Mouse (Mus musculus): ENCODE measurements around the gene Usp4. TPM values are rescaled to one million over a fixed set of nuclear protein-coding genes. Genes with fewer than 3 reads are reported as not detected.

Usp4 gene
- 68.6 and 74.1 TPM in 2 replicates for polyA plus RNA-seq (2012; rRNA removed)

- under 1% methylated on average over 75 of the region's 75 CpGs for WGBS
- Histone ChIP-seq H3K36me3 (ENCODE audit: control insufficient read depth, insufficient read depth, low read length) (0 out of 2 replicates have a peak, but pooled peaks cover under 1% of the 10 kb centered on the region), H3K4me1 (ENCODE audit: control insufficient read depth, insufficient read depth, low read length) (peaks cover 18% of the 10 kb centered on the region; the same call in 1 of the 2 replicates), H3K27ac (ENCODE audit: insufficient read depth, low read depth, low read length) (peak within 1 kb of the TSS; percentile 91), H3K4me3 (ENCODE audit: insufficient read depth, low read depth, low read length) (peak within 1 kb of the TSS; percentile 87), H3K27me3 (replicated peaks; ENCODE audit: control insufficient read depth, insufficient read depth, low read length) (no peaks in the 10 kb centered on the region)
- TF ChIP-seq CTCF (conservative IDR thresholded peaks at IDR 0.05; ENCODE audit: insufficient read depth, insufficient read length, low read depth, low read length) (no peak), POLR2A (IDR thresholded peaks at IDR 0.05; ENCODE audit: low read depth, low read length) (peak; percentile 66)
- peak; percentile 94 for DNase-seq
Observed at GRCm38 (mm10) chr9:108347540-108348289, at the start of gene Usp4. TSS of gene Usp4 (plus strand) at chr9:108347853.

- no peaks in the 10 kb centered on the region for H3K27me3 ChIP-seq (replicated peaks; ENCODE audit: control insufficient read depth, insufficient read depth, low read length)
- H3K36me3 ChIP-seq (ENCODE audit: control insufficient read depth, insufficient read depth, low read length) = no peaks in the 10 kb centered on the region; the same call in 1 of the 2 replicates
- no peak overlapping the region for H3K4me3 ChIP-seq (ENCODE audit: insufficient read depth, low read depth, low read length)
- no peak for TF ChIP-seq POLR2A (IDR thresholded peaks at IDR 0.05; ENCODE audit: low read depth, low read length)
- TF ChIP-seq CTCF (conservative IDR thresholded peaks at IDR 0.05; ENCODE audit: insufficient read depth, insufficient read length, low read depth, low read length) = no peak
- WGBS = 71% methylated on average over 3 of the region's 3 CpGs
- no peak for DNase-seq
- H3K27ac ChIP-seq (ENCODE audit: insufficient read depth, low read depth, low read length) = no peak overlapping the region
- peaks cover 9% of the 10 kb centered on the region; the same call in 1 of the 2 replicates for H3K4me1 ChIP-seq (ENCODE audit: control insufficient read depth, insufficient read depth, low read length)
Observed at GRCm38 (mm10) chr9:108301853-108302252, 45.8 kb upstream of the Usp4 start.

- DNase-seq = no peak
- no peak for TF ChIP-seq CTCF (conservative IDR thresholded peaks at IDR 0.05; ENCODE audit: insufficient read depth, insufficient read length, low read depth, low read length)
- TF ChIP-seq POLR2A (IDR thresholded peaks at IDR 0.05; ENCODE audit: low read depth, low read length) = no peak
- H3K36me3 ChIP-seq (ENCODE audit: control insufficient read depth, insufficient read depth, low read length) = no peaks in the 10 kb centered on the region; the same call in 1 of the 2 replicates
- no peak overlapping the region for H3K27ac ChIP-seq (ENCODE audit: insufficient read depth, low read depth, low read length)
- WGBS = 71% methylated on average over 4 of the region's 4 CpGs
- no peak overlapping the region for H3K4me3 ChIP-seq (ENCODE audit: insufficient read depth, low read depth, low read length)
- no peaks in the 10 kb centered on the region for H3K27me3 ChIP-seq (replicated peaks; ENCODE audit: control insufficient read depth, insufficient read depth, low read length)
- H3K4me1 ChIP-seq (ENCODE audit: control insufficient read depth, insufficient read depth, low read length) = peaks cover 8% of the 10 kb centered on the region
Observed at GRCm38 (mm10) chr9:108304716-108305115, 42.9 kb upstream of the Usp4 start.

- Histone ChIP-seq H3K27me3 (replicated peaks; ENCODE audit: control insufficient read depth, insufficient read depth, low read length) (no peaks in the 10 kb centered on the region), H3K27ac (ENCODE audit: insufficient read depth, low read depth, low read length) (peak overlapping the region; percentile 89), H3K36me3 (ENCODE audit: control insufficient read depth, insufficient read depth, low read length) (no peaks in the 10 kb centered on the region; the same call in 1 of the 2 replicates), H3K4me1 (ENCODE audit: control insufficient read depth, insufficient read depth, low read length) (peaks cover 12% of the 10 kb centered on the region), H3K4me3 (ENCODE audit: insufficient read depth, low read depth, low read length) (peak overlapping the region; percentile 82)
- no peak for TF ChIP-seq CTCF (conservative IDR thresholded peaks at IDR 0.05; ENCODE audit: insufficient read depth, insufficient read length, low read depth, low read length)
- TF ChIP-seq POLR2A (IDR thresholded peaks at IDR 0.05; ENCODE audit: low read depth, low read length) = no peak
- 3% methylated on average over 1 of the region's 1 CpGs for WGBS
- peak; percentile 20 for DNase-seq
Observed at GRCm38 (mm10) chr9:108305170-108305569, 42.5 kb upstream of the Usp4 start.

- Histone ChIP-seq H3K4me1 (ENCODE audit: control insufficient read depth, insufficient read depth, low read length) (peaks cover 16% of the 10 kb centered on the region), H3K27ac (ENCODE audit: insufficient read depth, low read depth, low read length) (peak within 1 kb of the TSS; percentile 97), H3K27me3 (replicated peaks; ENCODE audit: control insufficient read depth, insufficient read depth, low read length) (no peaks in the 10 kb centered on the region), H3K4me3 (ENCODE audit: insufficient read depth, low read depth, low read length) (peak within 1 kb of the TSS; percentile 82), H3K36me3 (ENCODE audit: control insufficient read depth, insufficient read depth, low read length) (no peaks in the 10 kb centered on the region; the same call in 1 of the 2 replicates)
- TF ChIP-seq CTCF (conservative IDR thresholded peaks at IDR 0.05; ENCODE audit: insufficient read depth, insufficient read length, low read depth, low read length) (no peak), POLR2A (IDR thresholded peaks at IDR 0.05; ENCODE audit: low read depth, low read length) (peak; percentile 92)
- under 1% methylated on average over 79 of the region's 81 CpGs for WGBS
- peak; percentile 100 for DNase-seq
Observed at GRCm38 (mm10) chr9:108305629-108306520, 41.8 kb upstream of the Usp4 start, which contains the start of the genes Rhoa and Tcta. TSS of gene Rhoa (plus strand) at chr9:108306129. TSS of gene Tcta (minus strand) at chr9:108306160.

- DNase-seq = peak; percentile 86
- Histone ChIP-seq H3K27me3 (replicated peaks; ENCODE audit: control insufficient read depth, insufficient read depth, low read length) (no peaks in the 10 kb centered on the region), H3K27ac (ENCODE audit: insufficient read depth, low read depth, low read length) (peak overlapping the region; percentile 97), H3K4me1 (ENCODE audit: control insufficient read depth, insufficient read depth, low read length) (peaks cover 23% of the 10 kb centered on the region), H3K4me3 (ENCODE audit: insufficient read depth, low read depth, low read length) (peak overlapping the region; percentile 81), H3K36me3 (ENCODE audit: control insufficient read depth, insufficient read depth, low read length) (no peaks in the 10 kb centered on the region; the same call in 1 of the 2 replicates)
- no peak for TF ChIP-seq POLR2A (IDR thresholded peaks at IDR 0.05; ENCODE audit: low read depth, low read length)
- no peak for TF ChIP-seq CTCF (conservative IDR thresholded peaks at IDR 0.05; ENCODE audit: insufficient read depth, insufficient read length, low read depth, low read length)
- WGBS = 2% methylated on average over 51 of the region's 51 CpGs
Observed at GRCm38 (mm10) chr9:108306571-108306980, 41.1 kb upstream of the Usp4 start.

All from kidney, adult 2 months (tissue).